Mouse (Mus musculus) cerebellum, postnatal 10 days (tissue): Measurements from ENCODE around the gene Gpr35.

Experiments used
- DNase-seq, 2 experiments: peaks; one replicate each; pipeline ENCODE4 v3.0.0; 2021; ENCODE audit warnings: mixed read lengths in 2 of 2

Gene Gpr35

DNA sequence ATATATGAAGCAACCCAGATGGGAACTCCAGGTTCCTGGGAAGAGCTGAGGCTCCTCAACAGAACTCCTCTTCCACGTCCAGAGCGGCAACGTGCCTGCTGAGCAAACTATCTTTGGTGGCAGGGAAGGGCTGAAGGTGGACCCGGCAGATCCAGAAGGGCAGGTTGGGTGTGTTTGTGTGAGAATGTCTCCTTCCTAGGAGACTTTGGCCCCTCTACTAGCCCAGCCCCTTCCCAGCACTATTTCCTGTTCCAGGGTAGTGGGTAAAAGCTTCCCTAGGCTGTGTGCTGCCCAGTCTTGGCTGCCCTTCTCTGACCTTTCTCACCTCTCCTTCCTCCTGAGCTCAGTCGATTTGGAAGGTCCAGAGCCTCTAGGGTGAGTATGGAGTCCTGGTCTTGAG is at the start of gene Gpr35:
Gpr35 (plus strand) TSS at position 259 of the 400 bp plus-strand sequence.
- no peak for DNase-seq

DNA sequence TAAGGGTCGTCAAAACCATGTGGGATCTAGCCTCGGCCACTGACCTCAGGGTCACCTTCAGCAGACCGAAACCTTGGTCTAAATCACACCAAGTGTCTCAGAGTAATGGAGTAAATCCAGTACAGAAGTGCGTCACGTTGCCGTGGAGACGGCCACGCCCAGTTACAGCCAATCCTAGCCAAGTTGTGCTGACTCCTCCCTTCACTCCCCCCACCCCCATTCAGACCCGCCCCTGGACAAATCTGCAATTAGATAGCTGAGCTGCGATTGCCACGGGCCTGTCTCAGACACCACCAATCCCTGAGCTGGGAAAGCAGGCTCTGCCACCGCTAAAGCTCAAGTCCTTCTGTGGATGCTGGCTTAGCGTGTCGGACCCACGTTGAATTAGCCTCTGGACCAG is 47.9 kb upstream of the Gpr35 start, which contains the start of gene Ankmy1:
Ankmy1 (minus strand) TSS at position 121 of the 400 bp plus-strand sequence.
- peak; percentile 58 to 64 for DNase-seq

GRCm38 (mm10) chr1:92903627-92904026 is 47.0 kb upstream of the Gpr35 start:
- DNase-seq, result no peak

- DNase-seq, result peak in 1 of 2 experiments; percentile 43
These were observed 44.9 kb upstream of the Gpr35 start for GRCm38 (mm10) chr1:92905703-92906310.

- peak; percentile 93 to 94 for DNase-seq
These were observed 43.7 kb upstream of the Gpr35 start, which contains the start of gene Dusp28 for GRCm38 (mm10) chr1:92906779-92907631. Gene Dusp28, plus strand, starts transcription at chr1:92906981.

GRCm38 (mm10) chr1:92907632-92908360 is 42.9 kb upstream of the Gpr35 start:
- no peak for DNase-seq

- no peak for DNase-seq
These were observed 42.0 kb upstream of the Gpr35 start for GRCm38 (mm10) chr1:92908664-92909063.

GRCm38 (mm10) chr1:92909068-92909467 is 41.6 kb upstream of the Gpr35 start:
- DNase-seq, result peak; percentile 47 to 66

DNA sequence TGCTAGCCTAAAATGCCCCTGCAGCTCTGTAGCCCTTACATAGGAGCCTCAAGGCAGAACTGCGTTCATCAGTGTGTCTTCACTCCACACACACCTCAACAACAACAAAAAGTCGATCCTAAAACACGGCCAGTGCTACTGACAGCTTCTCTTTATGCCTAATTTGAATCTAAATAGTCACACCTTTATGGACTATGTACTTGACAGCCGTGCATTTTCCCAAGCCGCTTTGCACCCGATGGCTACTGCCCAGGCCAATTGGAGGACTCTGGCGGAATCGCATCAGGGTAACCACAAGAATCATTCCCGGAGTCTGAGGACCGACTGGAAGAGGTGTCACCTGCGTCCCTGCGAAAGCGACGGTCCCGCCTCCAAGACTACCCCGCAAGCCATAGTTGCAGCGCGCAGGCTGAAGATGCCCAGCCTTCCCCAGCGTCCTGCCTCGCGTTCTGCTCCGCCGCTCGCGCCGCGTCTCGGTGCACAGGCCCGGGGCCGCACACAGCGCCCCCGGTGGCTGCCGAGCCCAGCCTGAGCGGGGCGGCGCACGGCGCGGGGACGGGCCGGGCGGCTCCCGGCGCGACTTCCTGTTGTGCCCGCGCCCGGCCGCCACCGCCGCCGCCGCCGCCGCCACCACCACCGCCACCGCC is 40.3 kb upstream of the Gpr35 start, which contains the start of gene Rnpepl1:
Rnpepl1 (plus strand) TSS at position 545 of the 647 bp plus-strand sequence.
- DNase-seq, result peak; percentile 87 to 89

DNA sequence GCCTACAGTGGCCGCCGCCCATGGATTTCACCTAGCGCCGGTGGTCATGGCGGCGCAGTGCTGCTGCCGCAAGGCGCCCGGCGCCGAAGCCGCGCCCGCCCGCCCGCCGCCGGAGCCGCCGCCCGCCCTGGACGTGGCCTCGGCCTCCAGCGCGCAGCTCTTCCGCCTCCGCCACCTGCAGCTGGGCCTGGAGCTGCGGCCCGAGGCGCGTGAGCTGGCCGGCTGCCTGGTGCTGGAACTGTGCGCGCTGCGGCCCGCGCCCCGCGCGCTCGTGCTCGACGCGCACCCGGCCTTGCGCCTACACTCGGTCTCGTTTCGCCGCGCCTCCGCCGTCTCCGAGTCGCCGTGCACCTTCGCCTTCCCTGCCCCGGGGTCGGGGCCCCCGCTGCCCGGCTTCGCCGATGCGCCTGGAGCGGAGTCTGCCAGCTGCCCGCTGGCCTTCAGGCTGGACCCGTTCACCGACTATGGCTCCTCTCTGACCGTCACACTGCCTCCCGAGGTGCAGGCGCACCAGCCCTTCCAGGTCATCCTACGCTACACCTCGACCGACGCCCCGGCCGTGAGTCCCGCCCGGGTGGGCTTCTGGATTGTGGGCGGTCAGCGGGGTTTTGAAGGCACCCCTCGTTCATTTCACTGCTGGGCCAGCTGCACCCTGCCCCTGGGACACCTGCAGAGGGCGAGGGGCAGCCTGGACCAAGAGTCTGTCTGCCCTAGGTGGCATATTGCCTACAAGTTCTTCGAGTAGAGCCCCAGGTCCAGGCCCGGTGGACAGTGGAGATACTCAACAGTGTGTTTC is 39.5 kb upstream of the Gpr35 start:
- peak; percentile 90 to 91 for DNase-seq

- no peak for DNase-seq
These were observed 38.9 kb upstream of the Gpr35 start for GRCm38 (mm10) chr1:92911721-92912138.

GRCm38 (mm10) chr1:92912286-92912685 is 38.4 kb upstream of the Gpr35 start:
- no peak for DNase-seq

- DNase-seq, result no peak
These were observed 36.4 kb upstream of the Gpr35 start for GRCm38 (mm10) chr1:92914239-92914638.

DNA sequence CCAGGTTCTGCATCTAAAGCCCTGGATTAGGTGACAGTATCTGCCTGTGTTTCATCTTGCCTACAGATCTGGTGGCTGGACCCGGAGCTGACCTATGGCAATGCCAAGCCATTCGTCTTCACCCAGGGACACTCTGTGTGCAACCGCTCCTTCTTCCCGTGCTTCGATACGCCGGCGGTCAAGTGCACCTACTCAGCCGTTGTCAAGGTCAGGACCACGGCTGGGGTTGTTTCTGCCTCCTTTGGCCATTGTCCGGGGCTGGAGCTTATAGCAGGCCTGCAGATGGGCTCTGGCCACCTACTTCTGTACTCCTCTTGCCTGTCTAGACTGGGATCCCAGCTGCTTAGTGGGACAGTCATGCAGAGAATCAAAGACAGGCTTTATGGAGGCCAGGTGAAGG is 35.7 kb upstream of the Gpr35 start:
- DNase-seq, result no peak

- DNase-seq, result no peak
These were observed 33.9 kb upstream of the Gpr35 start for GRCm38 (mm10) chr1:92916725-92917124.

DNA sequence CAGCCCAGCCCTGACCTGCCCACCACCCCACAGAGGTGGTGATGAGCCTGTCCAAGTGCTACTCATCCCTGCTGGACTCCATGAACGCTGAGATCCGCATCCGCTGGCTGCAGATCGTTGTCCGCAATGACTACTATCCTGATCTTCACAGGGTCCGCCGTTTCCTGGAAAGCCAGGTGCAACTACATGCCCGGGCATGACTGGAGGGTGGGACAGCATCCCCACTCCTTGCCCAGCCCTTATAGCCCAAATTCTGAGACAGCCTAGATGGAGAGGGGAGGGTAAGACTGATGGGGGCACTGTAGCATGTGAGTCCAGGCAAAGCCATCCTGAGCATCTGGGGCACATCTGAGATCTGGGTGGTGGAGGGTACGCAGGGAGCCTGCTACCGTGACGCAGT is 31.5 kb upstream of the Gpr35 start:
- DNase-seq, result no peak

DNA sequence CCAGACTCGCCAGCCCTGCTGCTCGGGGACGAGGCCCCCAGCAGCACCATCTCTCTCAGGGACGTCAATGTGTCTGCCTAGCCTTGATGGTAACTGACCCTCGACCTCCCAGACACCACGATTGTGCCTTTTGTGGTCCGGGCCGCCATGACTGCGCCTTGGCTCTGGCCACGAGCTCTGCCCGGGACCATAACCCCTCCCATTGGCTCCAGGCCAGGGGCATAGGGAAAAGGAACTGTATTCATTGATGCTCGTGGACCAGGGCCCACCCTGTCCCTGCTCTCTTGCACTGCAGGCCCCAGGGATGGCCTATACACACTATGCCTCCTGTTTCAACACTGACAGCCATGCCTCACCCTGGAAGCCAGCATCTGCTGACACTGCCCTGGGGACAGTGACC is 30.9 kb upstream of the Gpr35 start:
- DNase-seq, result peak; percentile 53 to 56

DNA sequence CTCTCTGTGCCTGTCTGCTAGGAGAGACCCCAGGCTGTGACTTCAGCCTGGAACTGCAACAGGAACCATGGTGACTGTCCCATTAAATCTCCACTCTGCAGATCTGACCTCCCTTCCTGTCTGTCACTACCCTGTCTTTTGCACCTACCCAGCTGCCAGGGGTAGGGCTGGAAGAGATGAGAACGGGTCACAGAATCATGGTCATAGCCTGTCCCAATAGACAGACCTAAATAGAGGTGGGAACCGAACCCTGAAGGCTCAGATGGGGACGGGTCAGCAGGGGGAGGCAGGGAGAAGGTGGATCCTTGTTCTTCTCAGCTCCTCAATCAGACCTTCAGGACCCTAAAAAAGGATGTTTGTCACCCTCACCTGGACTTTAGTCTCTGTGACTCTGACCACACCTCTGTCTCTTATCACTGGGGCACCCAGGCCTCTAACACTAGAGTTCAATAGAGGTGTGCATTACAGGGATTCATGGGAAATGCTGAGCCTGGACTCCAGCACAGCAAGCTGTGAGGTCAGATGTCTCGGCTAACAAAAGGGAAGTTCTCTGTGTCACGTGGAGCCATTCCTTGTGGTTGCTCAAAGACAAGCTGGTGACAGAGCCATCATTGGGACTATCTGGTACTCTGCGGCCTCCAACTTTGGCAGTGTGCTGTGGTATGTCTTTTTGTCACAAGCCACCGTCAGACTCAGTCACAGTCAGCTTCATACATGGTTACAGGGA is 30.0 kb upstream of the Gpr35 start:
- DNase-seq, result no peak

DNA sequence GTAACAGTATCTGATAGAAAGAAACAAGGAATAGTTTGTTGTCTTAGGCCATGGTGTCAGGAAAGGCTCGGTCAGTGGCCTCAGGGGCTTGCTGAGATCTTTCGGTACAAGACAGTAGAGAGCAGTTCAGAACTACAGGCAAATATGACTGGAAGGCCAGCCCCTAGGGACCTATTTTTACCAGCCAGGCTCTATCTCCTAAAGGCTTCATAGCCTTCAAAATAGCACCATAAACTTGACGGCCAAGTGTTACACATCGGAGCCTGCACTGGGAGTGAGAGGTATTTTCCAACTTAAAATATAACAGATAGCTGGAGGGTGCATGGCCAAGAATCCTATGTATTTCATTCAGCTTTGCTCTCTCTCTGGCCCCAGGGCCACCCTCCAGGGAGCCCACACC is 29.2 kb upstream of the Gpr35 start:
- DNase-seq, result no peak

GRCm38 (mm10) chr1:92930171-92930706 is 20.4 kb upstream of the Gpr35 start:
- DNase-seq, result no peak

- DNase-seq, result no peak
These were observed 17.1 kb upstream of the Gpr35 start for GRCm38 (mm10) chr1:92933611-92934010.
